Mouse (Mus musculus) thymus, postnatal 4 days (tissue): Measurements from ENCODE around the gene Rnf141.

Experiments used
- DNase-seq: peaks from one replicate; pipeline ENCODE4 v3.0.0; 2021

Gene Rnf141

GRCm38 (mm10) chr7:110792201-110792600 lies 52.1 kb downstream of the Rnf141 start:
- no peak for DNase-seq

GRCm38 (mm10) chr7:110790878-110791277 lies 53.4 kb downstream of the Rnf141 start:
- no peak for DNase-seq

GRCm38 (mm10) chr7:110787310-110787709 lies 56.9 kb downstream of the Rnf141 start:
- no peak for DNase-seq

DNA sequence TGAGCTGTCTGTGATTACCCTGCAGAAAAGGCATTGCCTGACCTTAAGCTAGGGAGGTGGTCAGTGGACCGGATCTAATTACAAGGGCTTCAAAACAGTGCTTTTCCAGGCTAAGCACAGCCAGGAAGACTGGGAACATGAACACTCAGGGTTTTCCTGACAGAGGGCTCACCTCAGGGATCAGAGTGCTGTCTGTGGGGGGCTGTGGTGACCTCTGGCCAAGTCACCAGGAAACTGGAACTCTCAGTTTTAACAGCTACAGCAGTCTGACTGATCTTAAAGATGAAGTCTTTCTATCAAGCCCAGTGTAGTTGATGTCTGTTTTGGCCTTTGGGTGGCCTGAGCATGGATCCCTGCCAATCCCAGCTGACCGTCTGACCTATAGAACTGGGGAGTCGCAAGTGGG lies 58.5 kb downstream of the Rnf141 start:
- no peak for DNase-seq

GRCm38 (mm10) chr7:110784965-110785364 lies 59.3 kb downstream of the Rnf141 start:
- DNase-seq: no peak

DNA sequence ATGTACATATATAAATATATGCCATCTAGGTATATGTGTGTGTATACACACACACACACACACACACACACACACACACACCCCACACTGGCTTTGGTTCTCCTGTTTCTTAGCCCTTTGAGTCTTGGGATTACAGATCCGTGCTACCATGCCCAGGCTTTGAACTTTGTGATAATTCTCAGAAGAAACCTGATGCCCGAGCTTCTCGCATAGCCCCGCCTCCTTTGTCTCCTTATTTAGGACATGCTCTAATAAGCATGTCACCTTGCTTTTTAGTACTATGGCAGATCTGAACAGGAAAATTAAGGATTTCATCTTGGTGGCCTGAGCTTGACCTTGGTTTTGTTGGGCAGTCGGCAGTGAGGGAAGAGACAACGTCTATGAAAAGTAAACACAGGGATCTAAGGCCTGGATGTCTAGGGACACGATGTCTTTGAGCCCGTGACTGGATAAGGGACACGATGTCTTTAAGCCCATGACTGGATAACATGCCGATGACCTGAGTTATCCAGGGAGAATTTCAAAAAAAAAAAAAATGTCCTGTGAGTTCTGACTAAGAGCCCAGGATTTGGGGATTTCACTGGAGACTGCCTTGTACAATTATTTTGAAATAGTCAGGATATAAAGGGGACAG lies 61.3 kb downstream of the Rnf141 start:
- no peak for DNase-seq

DNA sequence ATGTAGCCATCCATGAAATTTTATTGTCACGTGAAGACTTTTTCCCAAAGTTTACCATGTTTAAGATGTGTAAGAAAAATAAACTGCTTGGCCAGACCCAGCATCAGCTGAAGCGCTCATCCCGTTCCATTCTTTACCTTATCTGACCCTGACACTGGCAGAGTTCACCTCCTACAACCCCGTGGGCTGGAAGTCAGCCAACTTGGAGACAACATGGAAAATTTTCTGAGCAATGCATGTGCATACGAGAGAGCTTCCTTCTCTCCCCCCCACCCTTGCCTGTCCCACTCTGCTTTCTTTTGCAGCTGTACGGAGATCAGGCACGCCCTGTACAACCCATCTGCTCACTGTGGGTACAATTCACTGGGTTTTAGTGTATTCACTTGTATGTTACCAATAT lies 62.1 kb downstream of the Rnf141 start:
- no peak for DNase-seq

DNA sequence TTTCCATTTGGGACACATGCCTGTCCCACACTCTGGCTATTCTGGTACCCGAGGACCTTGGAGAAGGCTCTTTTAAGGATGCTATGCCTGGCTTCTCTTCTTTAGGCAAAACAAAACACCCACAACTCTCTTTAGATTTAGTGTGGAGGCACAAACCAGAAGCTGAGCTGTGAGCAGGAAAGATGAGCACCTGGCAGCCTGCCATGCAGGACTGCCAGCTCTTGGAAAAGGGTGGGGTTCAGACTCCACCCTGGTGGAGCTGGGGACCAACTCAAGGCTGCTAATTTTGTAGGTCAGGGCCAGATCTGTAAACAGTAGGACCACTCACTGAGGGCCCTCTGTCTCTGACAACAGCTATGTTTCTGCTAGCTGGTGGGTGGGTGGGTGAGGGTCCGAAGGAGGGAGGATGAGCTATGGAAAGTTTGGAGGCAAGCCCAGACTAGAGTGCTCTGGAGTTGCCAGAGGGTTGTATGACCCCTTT lies 63.0 kb downstream of the Rnf141 start:
- no peak for DNase-seq

DNA sequence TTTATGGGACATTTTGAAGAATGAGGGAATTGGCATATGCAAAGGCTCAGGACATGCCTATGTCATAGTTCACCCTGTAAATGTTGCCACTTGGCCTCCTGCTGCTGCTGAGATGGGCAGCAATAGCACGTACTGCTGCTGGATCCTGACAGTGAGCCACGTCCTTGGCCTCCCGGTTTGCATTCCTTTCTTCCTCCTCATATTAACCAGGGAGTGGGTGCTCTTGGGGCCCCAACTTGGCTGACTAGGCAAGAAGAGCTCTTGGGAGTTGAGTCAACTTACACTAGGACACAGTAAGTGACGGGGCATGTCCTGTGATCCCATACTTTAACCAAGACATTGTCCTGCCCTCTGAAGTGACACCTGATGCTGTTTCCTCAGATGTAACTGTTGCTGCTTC lies 63.7 kb downstream of the Rnf141 start:
- no peak for DNase-seq

DNA sequence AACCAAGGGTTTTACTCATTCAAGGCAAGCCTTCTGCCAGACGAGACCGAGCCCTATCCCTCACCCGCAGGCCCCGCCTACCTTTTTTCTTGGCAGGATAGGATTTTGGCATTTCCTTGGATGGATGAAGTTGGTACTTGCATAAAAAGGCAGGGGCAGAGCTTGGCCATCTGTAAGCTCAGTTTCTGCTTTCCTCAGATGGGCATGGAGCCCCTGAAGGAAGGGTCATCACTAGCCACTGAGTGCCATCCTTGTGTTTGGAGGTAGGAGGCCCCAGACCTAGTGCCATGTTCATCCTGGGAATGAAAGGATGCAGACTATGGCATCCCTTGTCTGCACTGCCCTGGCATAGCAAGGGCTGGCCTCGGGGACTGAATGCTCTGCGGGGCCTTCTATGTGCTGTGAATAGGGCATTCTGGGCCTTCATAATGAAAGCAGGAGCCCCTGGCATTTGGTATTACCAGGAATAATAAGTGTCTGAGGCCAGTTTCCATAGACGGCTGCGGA lies 64.6 kb downstream of the Rnf141 start:
- no peak for DNase-seq

DNA sequence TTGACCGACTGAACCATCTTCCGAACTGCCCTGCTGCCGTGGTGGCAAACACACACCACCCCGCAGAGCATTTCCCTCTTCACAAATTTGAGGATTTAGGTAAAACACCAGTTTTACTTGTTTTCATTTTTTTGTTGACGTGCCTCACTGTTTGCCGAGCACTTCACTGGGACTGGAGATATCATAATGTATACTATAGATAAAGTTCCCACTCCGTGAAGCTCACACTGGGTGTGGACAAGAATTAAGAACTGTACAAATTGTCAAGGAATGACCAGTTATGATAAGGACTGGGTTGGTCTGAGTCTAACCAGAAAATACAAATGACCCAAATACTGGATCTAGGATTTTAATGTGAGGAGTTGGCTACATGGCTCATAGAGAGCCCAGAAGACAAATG lies 65.3 kb downstream of the Rnf141 start:
- DNase-seq: no peak

DNA sequence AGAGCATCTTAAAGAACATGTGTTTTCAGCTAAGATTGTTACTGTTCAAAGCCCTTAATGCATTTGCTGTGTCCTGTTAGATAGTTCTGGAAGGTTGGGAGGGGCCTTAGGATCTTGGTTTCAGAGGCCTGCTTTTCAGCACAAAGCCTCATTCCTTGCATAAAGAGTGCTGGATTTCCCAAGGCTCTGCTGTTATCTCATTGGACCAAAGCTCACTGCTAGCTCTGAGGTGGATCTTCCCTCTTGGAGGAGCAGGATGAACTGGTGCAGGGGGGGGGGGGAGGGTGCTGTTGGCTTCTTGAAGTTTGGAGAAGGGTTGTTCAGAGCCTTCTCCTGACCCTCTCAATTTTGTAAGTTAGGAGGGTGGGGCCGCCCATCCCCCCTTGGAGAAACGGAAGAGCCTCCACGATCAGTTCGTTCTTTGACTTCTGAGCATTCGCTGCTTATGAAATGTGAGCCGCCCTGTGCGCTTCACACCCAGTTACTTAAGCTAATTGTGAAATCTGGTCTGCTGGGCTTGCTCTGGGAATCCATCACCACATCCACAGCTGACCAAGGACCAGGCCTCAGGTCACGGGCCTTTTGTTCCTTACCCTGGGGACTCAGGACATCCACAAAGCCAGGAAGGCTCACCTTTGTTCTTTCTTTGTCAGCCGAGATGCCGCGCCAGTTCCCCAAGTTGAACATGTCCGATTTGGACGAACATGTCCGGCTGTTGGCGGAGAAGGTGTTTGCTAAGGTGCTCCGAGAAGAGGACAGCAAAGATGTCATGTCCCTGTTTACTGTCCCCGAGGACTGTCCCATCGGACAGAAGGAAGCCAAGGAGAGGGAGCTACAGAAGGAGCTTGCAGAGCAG lies 66.9 kb downstream of the Rnf141 start:
- no peak for DNase-seq

DNA sequence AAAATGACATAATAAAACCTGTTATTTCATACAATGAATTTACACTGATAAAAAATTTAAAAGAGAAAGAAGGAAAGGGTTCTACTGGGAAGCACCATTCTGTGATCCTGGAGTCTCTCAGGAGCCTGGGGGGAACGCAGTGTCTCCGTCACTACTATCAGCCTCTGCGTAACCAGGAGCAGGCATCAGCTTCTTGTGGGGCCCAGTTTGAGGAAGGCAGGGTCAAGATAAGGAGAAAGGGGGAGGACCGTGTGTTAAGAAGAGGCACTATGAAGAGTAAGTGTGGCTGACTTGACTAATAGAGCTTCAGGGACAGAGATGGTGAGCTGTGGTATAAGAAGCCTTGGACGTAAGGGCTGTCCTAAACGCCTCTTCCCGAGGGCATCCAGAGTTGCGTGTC lies 69.6 kb downstream of the Rnf141 start:
- DNase-seq: no peak

DNA sequence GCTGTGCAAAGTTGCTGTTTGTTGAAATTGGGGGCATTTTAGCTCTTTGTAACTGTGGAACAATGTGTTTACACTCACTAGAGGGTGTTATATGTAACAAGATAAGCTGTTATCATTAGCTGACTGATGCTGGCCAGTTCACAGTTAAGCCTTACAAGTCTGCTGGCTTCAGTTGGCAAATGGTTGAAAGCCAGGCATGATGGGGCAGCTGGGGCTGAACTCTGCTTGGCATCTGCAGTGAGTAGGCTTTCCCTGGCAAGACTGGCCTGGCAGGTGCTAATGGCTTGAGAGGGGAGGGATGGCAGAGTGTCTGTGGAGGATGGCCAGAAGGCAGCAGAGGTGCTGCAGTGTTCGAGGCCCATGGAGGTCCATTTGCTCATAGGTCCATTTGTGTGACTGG lies 70.2 kb downstream of the Rnf141 start:
- no peak for DNase-seq

GRCm38 (mm10) chr7:110773204-110774002 lies 70.9 kb downstream of the Rnf141 start:
- DNase-seq: peak; percentile 18

GRCm38 (mm10) chr7:110772343-110772742 lies 71.9 kb downstream of the Rnf141 start:
- no peak for DNase-seq

GRCm38 (mm10) chr7:110770949-110771348 lies 73.3 kb downstream of the Rnf141 start:
- no peak for DNase-seq

GRCm38 (mm10) chr7:110769094-110769493 lies 75.2 kb downstream of the Rnf141 start:
- peak; percentile 64 for DNase-seq

- peak; percentile 76 for DNase-seq
Observed at GRCm38 (mm10) chr7:110768451-110769064, 75.7 kb downstream of the Rnf141 start.

DNA sequence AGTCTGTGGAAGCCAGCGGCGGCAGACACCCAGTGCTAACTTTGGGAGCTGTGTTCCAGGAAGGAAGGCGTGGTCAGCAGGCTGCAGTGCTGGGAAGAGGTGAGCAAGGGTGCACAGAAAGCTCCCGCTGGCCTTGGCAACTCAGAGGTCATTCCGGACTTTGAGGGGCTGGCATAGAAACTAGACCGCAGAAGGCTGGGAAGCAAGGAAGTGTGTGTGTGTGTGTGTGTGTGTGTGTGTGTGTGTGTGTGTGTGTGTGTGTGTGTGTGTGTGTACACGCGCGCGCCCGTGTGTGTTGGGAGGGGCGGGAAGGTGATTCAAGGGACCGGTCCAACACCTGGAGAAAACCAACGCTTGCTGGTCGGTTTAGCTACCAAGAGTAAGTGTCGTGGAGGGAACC lies 76.3 kb downstream of the Rnf141 start, which contains the start of gene Ampd3:
Gene Ampd3, plus strand, starts transcription at position 206 of the 400 bp plus-strand sequence.
- DNase-seq: no peak

GRCm38 (mm10) chr7:110762605-110763180 lies 81.6 kb downstream of the Rnf141 start:
- no peak for DNase-seq

DNA sequence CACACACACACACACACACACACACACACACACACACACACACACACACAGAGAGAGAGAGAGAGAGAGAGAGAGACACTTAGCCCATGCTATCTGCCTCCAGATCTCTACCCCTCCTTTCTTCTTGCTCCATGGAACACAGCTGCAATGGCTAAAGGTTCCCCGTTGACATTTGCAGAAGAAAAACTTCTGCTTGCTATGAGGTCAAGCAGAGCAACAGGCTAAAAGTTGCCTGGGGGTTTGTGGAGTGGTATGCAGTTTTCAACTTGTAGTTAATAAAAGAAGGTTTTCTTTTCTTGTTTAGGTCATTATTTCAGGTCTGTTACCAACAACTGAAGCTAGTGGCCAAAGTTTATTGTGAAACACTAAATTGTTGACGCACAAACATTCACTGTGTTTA lies 87.8 kb downstream of the Rnf141 start:
- no peak for DNase-seq
